Mouse (Mus musculus) liver, embryonic 14.5 days (tissue): ENCODE results near the gene Cc2d2b. TPM values are rescaled to one million over a fixed set of nuclear protein-coding genes. Genes with fewer than 3 reads are reported as not detected.
A peak's percentile ranks its signal among the peaks of the same experiment; 100 is the strongest.

ENCODE experiments used
- ATAC-seq: fragments of 200-750 bp; cut with Nextera tagmentation; 2 replicates; pipeline ENCODE4 v1.8.0; 2017; ENCODE audit warnings: moderate number of reproducible peaks, mild to moderate bottlenecking, moderate library complexity; ENCODE audit not compliant: insufficient read depth
- DNase-seq, 3 experiments: peaks; one replicate each; pipeline ENCODE4 v3.0.0-alpha.2; 2012 to 2013; ENCODE audit warnings: low read depth in 3 of 3, low spot score in 3 of 3
- H3K27ac ChIP-seq: fragments of 300-500 bp; sonication (generic); 2 replicates; pipeline ENCODE4 v1.5.1; 2014; ENCODE audit warnings: moderate library complexity, mild to moderate bottlenecking, control low read depth, inconsistent platforms
- H3K27me3 ChIP-seq: fragments of 300-500 bp; sonication (generic); 2 replicates; pipeline ENCODE4 v1.6.1; 2014; ENCODE audit warnings: mild to moderate bottlenecking, low read length, moderate library complexity; ENCODE audit not compliant: control insufficient read depth, insufficient read depth
- H3K36me3 ChIP-seq: fragments of 300-500 bp; sonication (generic); replicated peaks from 2 replicates; pipeline ENCODE4 v1.6.1; 2014; ENCODE audit warnings: low read depth; ENCODE audit not compliant: control insufficient read depth, insufficient read depth
- H3K4me1 ChIP-seq, 2 experiments: fragments of 200-500 bp in 1 of 2; fragments of 300-500 bp in 1 of 2; sonication (generic) in 1 of 2; replicated peaks; 2 replicates each; pipeline ENCODE4 v1.6.1; 2012 to 2014; ENCODE audit warnings: antibody characterized with exemption in 1 of 2, inconsistent platforms in 1 of 2, low read length in 1 of 2; ENCODE audit not compliant: control insufficient read depth in 2 of 2, insufficient read depth in 2 of 2
- H3K4me2 ChIP-seq: fragments of 300-500 bp; sonication (generic); 2 replicates; pipeline ENCODE4 v1.6.1; 2014; ENCODE audit warnings: low read depth, mild to moderate bottlenecking, control low read depth, moderate library complexity
- H3K4me3 ChIP-seq, 2 experiments: fragments of 200-500 bp in 1 of 2; fragments of 300-500 bp in 1 of 2; sonication (generic) in 1 of 2; 2 replicates each; pipeline ENCODE4 v1.5.1; 2012 to 2014; ENCODE audit warnings: low read depth in 2 of 2, low read length in 2 of 2, mild to moderate bottlenecking in 2 of 2, control low read depth in 1 of 2, inconsistent platforms in 1 of 2, moderate library complexity in 1 of 2; ENCODE audit not compliant: insufficient read depth in 1 of 2
- H3K9ac ChIP-seq: fragments of 300-500 bp; sonication (generic); replicated peaks from 2 replicates; pipeline ENCODE4 v1.6.1; 2014; ENCODE audit warnings: mild to moderate bottlenecking, control low read depth, moderate library complexity
- H3K9me3 ChIP-seq: fragments of 300-500 bp; sonication (generic); 2 replicates; pipeline ENCODE4 v1.6.1; 2016; ENCODE audit warnings: low read length, mixed read lengths; ENCODE audit not compliant: control insufficient read depth
- CTCF ChIP-seq: IDR thresholded peaks from 2 replicates; pipeline ENCODE4 v1.5.1; 2016; ENCODE audit warnings: antibody characterized with exemption, low read depth, control low read depth
- EP300 ChIP-seq: IDR thresholded peaks from 2 replicates; pipeline ENCODE4 v1.6.1; 2016; ENCODE audit warnings: antibody characterized with exemption, low read depth
- WGBS: fragments of 180-500 bp; shearing (Covaris S2); extraction: QIAGEN DNeasy Blood & Tissue Kit; methylation state at CpG from one replicate; pipeline ENCODE4 v1.1.7; 2014; ENCODE audit not compliant: insufficient replicate concordance; 5-methylcytosine and 5-hydroxymethylcytosine counted together
- polyA plus RNA-seq, 2 experiments: library from polyadenylated mRNA; depleted of rRNA in 1 of 2; stranded (reverse) in 1 of 2; unstranded in 1 of 2; fragments of >200 nt; fragmentation: Nextera tagmentation in 1 of 2; extraction: Ambion mirVana in 1 of 2; gene quantifications; 2 replicates each; pipeline versions ENCODE4 v1.2.1 to v1.2.3; 2012 to 2014

Cc2d2b gene
- polyA plus RNA-seq, 2 experiments: 0.38 to 1.1 TPM

GRCm38 (mm10) chr19:40831416-40832201 lies 83.1 kb downstream of the Cc2d2b start:
- peak in 1 of 3 experiments; percentile 15 for DNase-seq
- TF ChIP-seq EP300 (no peak), CTCF (no peak)
- Histone ChIP-seq H3K27me3 (no peaks in the 10 kb centered on the region), H3K27ac (peak overlapping the region; percentile 8), H3K36me3 (no peaks in the 10 kb centered on the region), H3K4me1 (peaks cover 13 to 15% of the 10 kb centered on the region in 2 experiments), H3K4me2 (peak overlapping the region; percentile 87), H3K4me3 (peak overlapping the region; percentile 82 to 94), H3K9ac (peak overlapping the region; percentile 80), H3K9me3 (no peaks in the 10 kb centered on the region)
- WGBS: under 1% methylated on average over 68 of the region's 76 CpGs
- peak; percentile 66 for ATAC-seq

- DNase-seq: peak in 1 of 3 experiments; percentile 0
- Histone ChIP-seq H3K9ac (peak overlapping the region; percentile 80), H3K4me2 (peak overlapping the region; percentile 87), H3K27me3 (no peaks in the 10 kb centered on the region), H3K27ac (peak overlapping the region; percentile 7), H3K9me3 (no peaks in the 10 kb centered on the region), H3K4me3 (peak overlapping the region; percentile 82 to 94), H3K36me3 (peaks cover 4% of the 10 kb centered on the region), H3K4me1 (peaks cover 13 to 15% of the 10 kb centered on the region in 2 experiments)
- TF ChIP-seq CTCF (no peak), EP300 (no peak)
- no peak for ATAC-seq
- WGBS: 7% methylated on average over 5 of the region's 5 CpGs
These were observed 83.8 kb downstream of the Cc2d2b start for GRCm38 (mm10) chr19:40832361-40832760.

DNA sequence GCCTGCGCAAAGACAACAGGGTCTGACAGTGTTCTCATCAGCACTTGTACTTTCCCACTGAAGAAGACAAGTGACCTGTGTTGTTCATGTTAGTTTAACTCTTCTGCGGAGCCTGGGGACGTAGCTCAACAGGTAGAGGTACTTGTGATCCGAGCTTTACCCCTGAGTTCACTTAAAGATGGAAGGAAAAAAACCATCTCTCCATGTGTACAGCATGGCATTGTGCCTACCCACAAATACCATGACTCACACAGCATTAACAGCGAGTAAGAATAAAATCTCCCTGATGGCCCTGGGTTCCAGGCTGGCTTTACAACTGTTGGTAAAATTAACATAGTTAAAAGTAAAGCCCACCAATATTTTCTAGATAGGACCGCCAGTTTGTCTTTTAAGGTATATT lies 85.9 kb downstream of the Cc2d2b start:
- 82% methylated on average over 6 of the region's 6 CpGs for WGBS
- no peaks in the 10 kb centered on the region for H3K27me3 ChIP-seq
- no peaks in the 10 kb centered on the region for H3K9me3 ChIP-seq
- H3K4me1 ChIP-seq: peaks cover 13 to 15% of the 10 kb centered on the region in 2 experiments
- no peak for TF ChIP-seq EP300
- TF ChIP-seq CTCF: no peak
- H3K4me3 ChIP-seq: no peak overlapping the region
- ATAC-seq: no peak
- no peak overlapping the region for H3K4me2 ChIP-seq
- peaks cover 19% of the 10 kb centered on the region for H3K36me3 ChIP-seq
- DNase-seq: no peak
- H3K27ac ChIP-seq: no peak overlapping the region
- no peak overlapping the region for H3K9ac ChIP-seq

- DNase-seq (no peak), ATAC-seq (no peak)
- Histone ChIP-seq H3K27ac (no peak overlapping the region), H3K4me3 (no peak overlapping the region), H3K36me3 (peaks cover 23% of the 10 kb centered on the region), H3K27me3 (no peaks in the 10 kb centered on the region), H3K9ac (no peak overlapping the region), H3K4me1 (peaks cover 5 to 6% of the 10 kb centered on the region in 2 experiments; a peak in 2 of 4 replicates), H3K4me2 (no peak overlapping the region), H3K9me3 (no peaks in the 10 kb centered on the region)
- no peak for TF ChIP-seq CTCF
- TF ChIP-seq EP300: no peak
- WGBS: 66% methylated on average over 7 of the region's 7 CpGs
These were observed 89.7 kb downstream of the Cc2d2b start for GRCm38 (mm10) chr19:40838205-40838604.

DNA sequence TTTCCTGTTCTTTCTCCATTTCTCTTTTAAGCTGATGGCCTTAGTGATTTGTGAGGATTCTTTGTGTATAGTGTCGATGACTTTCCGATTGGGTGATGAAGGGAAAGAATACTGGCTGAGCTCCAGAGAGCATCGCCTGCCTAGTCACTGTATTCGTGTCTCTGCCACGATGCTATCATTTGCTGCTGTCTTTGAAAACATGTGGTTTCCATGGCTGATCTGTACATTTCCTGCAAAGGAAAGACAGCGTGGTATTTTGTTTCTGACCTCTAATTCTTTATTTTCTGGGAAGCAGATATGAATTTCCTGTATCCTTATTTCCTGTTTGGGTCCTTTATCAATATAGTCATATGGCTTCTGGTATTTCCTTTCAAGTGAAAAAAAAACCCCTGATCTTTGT lies 91.8 kb downstream of the Cc2d2b start:
- H3K9me3 ChIP-seq: no peaks in the 10 kb centered on the region
- DNase-seq: no peak
- no peaks in the 10 kb centered on the region for H3K4me1 ChIP-seq
- no peak overlapping the region for H3K4me2 ChIP-seq
- ATAC-seq: no peak
- H3K27ac ChIP-seq: no peak overlapping the region
- no peak overlapping the region for H3K9ac ChIP-seq
- no peaks in the 10 kb centered on the region for H3K27me3 ChIP-seq
- no peak for TF ChIP-seq CTCF
- TF ChIP-seq EP300: no peak
- H3K4me3 ChIP-seq: no peak overlapping the region
- peaks cover 25% of the 10 kb centered on the region for H3K36me3 ChIP-seq
- WGBS: 30% methylated on average over 6 of the region's 6 CpGs
